Mouse (Mus musculus) bone marrow, adult 2 months (tissue): ENCODE data around the gene Tnfsf15. TPM values are rescaled to one million over a fixed set of nuclear protein-coding genes. Genes with fewer than 3 reads are reported as not detected.

Experiments
- H3K27ac ChIP-seq: fragments of 200-500 bp; 2 replicates; pipeline ENCODE4 v1.5.1; 2012; ENCODE audit warnings: low read depth, mild to moderate bottlenecking, control low read depth, inconsistent platforms, low read length; ENCODE audit not compliant: control insufficient read depth, poor library complexity, insufficient read depth
- H3K4me1 ChIP-seq: fragments of 200-500 bp; 2 replicates; pipeline ENCODE4 v1.6.1; 2011; ENCODE audit warnings: low read length; ENCODE audit not compliant: control insufficient read depth, insufficient read depth
- H3K4me3 ChIP-seq: fragments of 200-500 bp; replicated peaks from 2 replicates; pipeline ENCODE3; 2011; ENCODE audit warnings: mild to moderate bottlenecking, low read depth, low read length, control low read depth; ENCODE audit not compliant: control insufficient read depth
- CTCF ChIP-seq: fragments of 200-500 bp; IDR thresholded peaks from 2 replicates; pipeline ENCODE4 v1.5.1; 2011; ENCODE audit warnings: low read length, control low read depth; ENCODE audit not compliant: control insufficient read depth, insufficient read depth
- POLR2A ChIP-seq: fragments of 200-500 bp; IDR thresholded peaks from 2 replicates; pipeline ENCODE4 v1.6.1; 2011; ENCODE audit warnings: low read depth, mild to moderate bottlenecking, control low read depth, low read length, borderline replicate concordance; ENCODE audit not compliant: control insufficient read depth
- WGBS: fragments of 180-500 bp; shearing (Covaris S2); methylation state at CpG from one replicate; pipeline ENCODE4 v1.1.7; 2018; 5-methylcytosine and 5-hydroxymethylcytosine counted together
- polyA plus RNA-seq: library from polyadenylated mRNA; stranded (reverse); fragments of >200 nt; gene quantifications from 2 replicates; pipeline ENCODE4 v1.2.4, GENCODE M21; 2011; ENCODE audit warnings: low replicate concordance; ENCODE audit not compliant: missing spikeins, insufficient read depth, insufficient read length

The Tnfsf15 gene
- polyA plus RNA-seq, 1 experiment, result not detected

GRCm38 (mm10) chr4:63738364-63738997 lies 6.4 kb downstream of the Tnfsf15 start:
- WGBS, result 63% methylated on average over 9 of the region's 9 CpGs

GRCm38 (mm10) chr4:63731299-63731698 lies 13.6 kb downstream of the Tnfsf15 start:
- no peak overlapping the region for H3K4me3 ChIP-seq
- H3K4me1 ChIP-seq, result no peaks in the 10 kb centered on the region
- 77% methylated on average over 2 of the region's 2 CpGs for WGBS
- no peak overlapping the region for H3K27ac ChIP-seq
- TF ChIP-seq POLR2A, result no peak
- TF ChIP-seq CTCF, result no peak

More at GRCm38 (mm10) chr4:63738364-63738997, 6.4 kb downstream of the Tnfsf15 start:
- peaks cover 4% of the 10 kb centered on the region for H3K4me1 ChIP-seq
- no peak overlapping the region for H3K27ac ChIP-seq
- no peak overlapping the region for H3K4me3 ChIP-seq
- no peak for TF ChIP-seq POLR2A
- TF ChIP-seq CTCF, result no peak

- WGBS, result 82% methylated on average over 4 of the region's 4 CpGs
- no peak for TF ChIP-seq POLR2A
- no peak for TF ChIP-seq CTCF
- Histone ChIP-seq H3K27ac (no peak overlapping the region), H3K4me1 (no peaks in the 10 kb centered on the region; the same call in 1 of the 2 replicates), H3K4me3 (no peak overlapping the region)
These were observed 18.2 kb downstream of the Tnfsf15 start for GRCm38 (mm10) chr4:63726727-63727126.

GRCm38 (mm10) chr4:63725981-63726380 lies 18.9 kb downstream of the Tnfsf15 start:
- H3K4me1 ChIP-seq, result no peaks in the 10 kb centered on the region; the same call in 1 of the 2 replicates
- no peak overlapping the region for H3K4me3 ChIP-seq
- H3K27ac ChIP-seq, result no peak overlapping the region
- WGBS, result 58% methylated on average over 5 of the region's 5 CpGs
- TF ChIP-seq CTCF (no peak), POLR2A (no peak)

GRCm38 (mm10) chr4:63717922-63718643 lies 26.8 kb downstream of the Tnfsf15 start:
- 82% methylated on average over 8 of the region's 8 CpGs for WGBS
- H3K4me1 ChIP-seq, result no peaks in the 10 kb centered on the region
- no peak for TF ChIP-seq POLR2A
- TF ChIP-seq CTCF, result no peak
- no peak overlapping the region for H3K4me3 ChIP-seq
- H3K27ac ChIP-seq, result no peak overlapping the region

- WGBS, result 40% methylated on average over 5 of the region's 5 CpGs
- H3K4me1 ChIP-seq, result no peaks in the 10 kb centered on the region
These were observed 33.0 kb downstream of the Tnfsf15 start for GRCm38 (mm10) chr4:63711886-63712285.

GRCm38 (mm10) chr4:63710431-63711220 lies 34.3 kb downstream of the Tnfsf15 start:
- H3K27ac ChIP-seq, result no peak overlapping the region
- 58% methylated on average over 8 of the region's 8 CpGs for WGBS
- no peaks in the 10 kb centered on the region for H3K4me1 ChIP-seq
- TF ChIP-seq CTCF (no peak), POLR2A (no peak)
- no peak overlapping the region for H3K4me3 ChIP-seq

More at GRCm38 (mm10) chr4:63711886-63712285, 33.0 kb downstream of the Tnfsf15 start:
- TF ChIP-seq CTCF (no peak), POLR2A (no peak)
- H3K27ac ChIP-seq, result no peak overlapping the region
- no peak overlapping the region for H3K4me3 ChIP-seq

GRCm38 (mm10) chr4:63706279-63706971 lies 38.5 kb downstream of the Tnfsf15 start:
- no peaks in the 10 kb centered on the region for H3K4me1 ChIP-seq
- WGBS, result 34% methylated on average over 1 of the region's 1 CpGs
- H3K4me3 ChIP-seq, result no peak overlapping the region
- no peak for TF ChIP-seq POLR2A
- no peak for TF ChIP-seq CTCF
- no peak overlapping the region for H3K27ac ChIP-seq
